Mouse (Mus musculus) telencephalon, adult 2 months (tissue): Measurements from ENCODE around the gene Htra3.

ENCODE experiments used
- DNase-seq: peaks from one replicate; pipeline ENCODE4 v3.0.0-alpha.2; 2011; ENCODE audit warnings: low read depth, low spot score

The Htra3 gene

DNA sequence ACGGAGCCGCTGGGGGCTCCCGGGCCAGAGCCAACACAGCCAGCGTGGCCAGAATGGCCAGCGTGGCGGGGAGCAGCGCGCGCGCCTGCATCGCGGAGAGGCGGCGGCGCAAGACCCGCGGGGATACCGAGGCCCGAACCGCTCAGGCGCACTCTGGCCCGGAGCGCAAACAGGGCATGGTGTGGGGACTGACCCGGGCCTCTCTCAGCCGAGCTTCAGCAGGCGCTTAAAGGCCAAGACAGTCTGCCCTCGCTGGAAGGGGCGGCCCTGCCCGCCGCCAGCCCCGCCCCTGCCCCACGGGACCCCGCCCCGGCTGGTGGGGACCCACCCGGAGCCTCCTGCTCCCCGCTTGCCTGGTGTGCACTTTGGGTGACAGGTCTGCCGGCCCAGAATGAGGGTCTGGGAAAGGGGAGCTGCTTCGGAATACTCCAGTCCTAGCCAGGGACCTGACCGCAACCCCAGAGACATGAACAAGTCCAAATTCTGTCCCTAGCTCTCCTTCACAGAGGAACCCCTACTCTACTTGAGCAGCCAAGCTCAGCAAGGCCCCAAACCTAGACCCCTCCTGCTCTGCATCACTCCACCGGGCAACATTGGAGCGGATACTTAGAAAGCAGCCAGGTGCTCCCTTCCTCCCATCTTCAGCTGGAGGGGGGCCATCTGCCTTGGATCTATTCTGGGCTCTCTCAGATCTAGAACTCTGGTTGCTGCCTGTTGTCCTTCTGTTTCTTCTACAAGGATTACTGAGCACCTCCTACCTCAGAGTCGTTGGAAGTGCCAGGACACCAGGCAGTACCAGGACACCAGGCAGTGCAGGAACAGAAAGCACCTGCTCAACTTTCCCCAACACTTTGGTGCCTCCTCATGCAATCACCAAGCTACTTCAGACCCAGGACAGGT lies at the start of gene Htra3:
Gene Htra3, minus strand, starts transcription at position 527 of the 900 bp plus-strand sequence.
- DNase-seq = peak; percentile 27

DNA sequence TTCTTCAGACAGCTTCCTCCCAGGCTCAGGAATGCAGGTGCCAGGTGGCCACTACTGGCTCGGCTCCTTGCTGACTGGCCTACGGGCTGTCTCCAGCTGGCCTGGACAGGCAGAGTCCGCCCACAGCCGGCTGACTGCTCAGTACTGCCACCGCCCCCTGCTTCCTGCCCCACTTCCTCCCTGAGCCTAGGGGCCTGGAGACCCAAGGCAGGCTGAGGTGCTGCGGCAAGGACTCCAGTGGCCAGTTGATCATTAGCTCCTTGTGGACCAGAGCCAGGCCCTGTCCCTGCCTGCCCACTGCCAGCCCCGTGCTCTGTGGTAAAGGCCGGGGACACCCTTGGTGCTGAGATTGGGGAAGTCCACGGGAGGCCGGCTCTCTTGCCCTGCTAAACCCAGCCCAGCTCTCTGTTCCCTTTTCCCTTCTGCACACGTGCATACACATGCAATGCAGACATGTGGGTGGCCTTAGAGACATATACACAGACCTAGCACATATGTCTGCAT lies 49.4 kb upstream of the Htra3 start:
- no peak for DNase-seq

DNA sequence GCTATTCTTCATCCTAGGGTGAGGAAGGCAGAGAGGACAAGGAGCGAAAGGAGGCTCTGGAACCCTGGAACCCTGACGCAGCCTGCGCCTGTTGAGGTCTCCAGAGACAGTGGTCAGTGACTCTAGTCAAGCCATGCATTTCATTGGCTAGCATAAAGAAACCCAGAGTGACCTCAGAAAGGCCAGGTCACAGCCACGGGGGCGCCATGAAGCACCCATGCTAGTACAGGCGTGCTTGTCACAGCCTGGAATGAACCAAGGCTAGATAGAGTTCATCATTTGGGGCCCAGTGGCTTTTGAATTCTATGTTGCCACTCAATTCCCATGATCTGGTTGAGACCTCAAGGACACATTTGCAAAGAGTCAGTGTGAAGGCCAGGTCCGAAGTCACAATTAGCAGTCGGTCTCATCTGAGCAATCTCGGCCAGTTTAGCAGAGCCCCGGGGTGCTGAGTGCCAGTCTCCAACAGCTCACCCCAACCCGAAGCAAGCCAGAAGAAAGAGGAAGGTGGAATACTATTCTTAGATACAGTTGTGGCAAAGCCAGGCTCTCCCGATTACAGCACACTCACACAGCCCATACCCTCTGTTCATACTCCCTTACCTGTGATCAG lies 48.9 kb upstream of the Htra3 start:
- no peak for DNase-seq

DNA sequence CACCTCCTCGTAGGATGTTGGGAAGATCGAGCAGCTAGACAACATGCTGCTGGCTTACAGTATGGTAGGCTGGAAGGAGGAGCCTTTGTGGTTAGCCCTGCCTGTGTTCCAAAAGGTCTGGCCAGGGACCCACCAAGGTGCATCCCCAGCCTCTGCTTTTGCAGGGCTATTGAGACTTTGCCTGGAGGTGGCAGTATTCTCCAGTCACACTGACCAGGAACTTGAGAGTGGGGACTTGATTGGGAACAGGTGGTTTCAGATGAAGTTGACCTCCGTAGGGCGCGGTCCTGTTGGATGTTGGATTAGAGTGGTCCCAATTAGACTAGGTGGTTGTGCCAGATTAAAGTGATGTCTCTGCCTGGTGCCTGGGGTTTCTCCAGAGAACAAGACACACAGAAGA lies 47.9 kb upstream of the Htra3 start:
- DNase-seq = no peak

DNA sequence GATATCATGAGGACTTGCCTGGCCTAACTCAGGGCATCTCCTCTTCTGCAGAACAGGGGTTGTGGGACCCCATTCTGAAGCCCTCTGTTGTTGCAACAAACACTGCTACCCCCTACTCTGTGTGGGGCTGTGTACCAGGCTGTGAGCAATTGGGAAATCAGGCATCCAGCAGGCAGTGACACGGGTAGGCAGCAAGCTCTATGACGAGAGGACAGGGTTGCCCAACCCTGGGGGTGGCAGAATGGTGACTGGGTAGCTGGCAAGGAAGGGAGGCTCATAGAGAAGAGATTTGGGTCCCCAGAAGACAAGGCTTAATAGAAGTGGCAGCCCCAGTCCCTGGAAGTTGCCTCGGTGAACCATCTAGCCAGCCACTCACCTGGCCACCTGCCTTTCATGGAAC lies 46.3 kb upstream of the Htra3 start:
- DNase-seq = no peak

DNA sequence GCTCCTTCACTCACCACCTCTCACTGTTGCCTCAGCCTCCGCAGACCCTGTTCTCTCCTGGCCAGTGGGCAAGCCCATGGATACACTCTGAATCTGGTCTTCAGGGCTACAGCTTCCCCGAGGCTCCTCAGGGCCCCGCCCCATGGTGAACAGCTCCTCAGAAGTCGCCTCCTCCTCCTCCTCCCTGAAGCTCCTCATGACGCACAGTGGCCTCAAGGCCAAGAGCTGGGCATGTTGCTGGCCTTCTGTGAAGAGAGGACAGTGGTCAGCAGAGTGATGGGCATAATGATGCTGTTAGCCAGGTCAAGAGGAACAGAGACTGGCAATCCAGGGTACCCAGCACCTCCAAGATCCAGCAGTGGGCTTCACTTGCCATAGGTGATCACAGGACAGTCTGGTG lies 44.3 kb upstream of the Htra3 start:
- DNase-seq = no peak

DNA sequence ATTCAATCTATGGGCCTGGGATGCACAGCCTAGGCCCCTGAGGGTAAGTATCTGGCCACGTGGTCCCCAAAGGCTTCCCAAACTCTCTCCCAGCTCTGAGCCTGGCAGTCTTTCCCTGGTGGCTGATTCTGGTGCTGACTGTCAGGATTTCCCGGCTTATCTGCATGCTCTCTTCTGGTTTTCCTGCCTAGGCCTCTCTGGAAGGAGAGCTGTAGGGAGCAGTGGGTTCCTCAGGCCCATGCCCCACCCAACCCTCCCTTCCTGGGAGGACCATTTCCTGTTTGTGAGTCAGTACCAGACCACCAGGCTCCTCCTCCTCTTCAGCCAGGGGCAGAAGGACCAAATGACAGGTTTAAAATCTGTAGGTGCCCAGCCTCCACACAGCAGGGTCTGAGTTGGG lies 43.1 kb upstream of the Htra3 start:
- no peak for DNase-seq

DNA sequence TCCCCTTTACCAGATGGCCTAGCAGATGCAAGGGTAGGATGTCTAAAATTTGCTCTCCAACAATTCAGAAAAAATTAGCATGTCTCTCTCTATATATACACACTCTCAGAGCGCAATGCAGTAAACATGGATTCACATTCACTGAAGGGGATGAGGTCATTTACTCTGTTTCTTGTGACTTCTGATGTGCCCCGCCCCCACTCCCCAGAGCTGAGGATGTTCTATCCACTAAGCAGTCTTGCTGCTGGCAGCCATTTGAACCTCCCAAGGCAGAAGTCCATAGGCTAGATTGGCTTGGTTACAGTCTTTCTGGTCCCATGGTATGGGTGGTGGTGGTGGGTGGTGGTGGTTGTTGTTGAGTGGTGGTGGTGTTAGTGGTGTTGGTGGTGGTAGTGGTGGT lies 42.4 kb upstream of the Htra3 start:
- no peak for DNase-seq

DNA sequence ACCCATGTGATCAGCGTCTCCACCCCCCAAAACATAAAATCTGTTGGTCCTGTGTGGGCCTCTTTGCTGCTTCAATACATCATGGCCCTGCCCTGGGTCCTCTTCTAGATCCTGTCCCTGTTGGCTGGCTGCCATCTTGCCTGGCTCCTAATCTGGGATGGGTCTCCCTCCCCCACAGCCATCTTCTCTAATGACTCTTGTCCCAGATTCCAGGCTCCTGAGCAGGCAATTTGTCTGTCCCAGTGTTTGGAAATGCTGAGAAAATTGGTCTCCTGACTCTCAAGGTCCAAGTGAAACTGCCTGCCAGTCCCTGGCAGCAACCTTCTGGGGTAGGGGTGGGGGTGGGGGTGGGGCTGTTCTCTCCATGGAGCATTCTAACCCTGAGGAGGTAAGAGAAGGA lies 40.3 kb upstream of the Htra3 start:
- DNase-seq = no peak

DNA sequence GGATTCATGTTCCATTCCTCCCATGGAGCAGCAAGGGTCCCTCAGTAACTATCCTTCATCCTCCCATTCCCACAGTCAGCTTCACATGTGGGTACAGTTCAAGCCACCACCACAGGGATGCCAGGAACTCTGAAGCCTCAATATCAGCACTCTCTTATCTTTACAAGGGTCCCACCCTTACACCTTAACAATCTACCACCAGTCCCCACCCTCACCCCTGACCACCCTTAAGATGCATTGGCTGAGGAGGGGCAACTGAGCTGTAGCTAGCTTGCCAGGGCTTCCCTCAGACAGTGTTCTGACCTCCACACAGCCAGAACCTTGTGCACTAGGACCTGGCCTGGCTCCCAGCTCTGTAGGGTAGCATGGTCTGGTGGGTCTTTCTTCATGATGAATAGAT lies 39.8 kb upstream of the Htra3 start:
- DNase-seq = no peak

DNA sequence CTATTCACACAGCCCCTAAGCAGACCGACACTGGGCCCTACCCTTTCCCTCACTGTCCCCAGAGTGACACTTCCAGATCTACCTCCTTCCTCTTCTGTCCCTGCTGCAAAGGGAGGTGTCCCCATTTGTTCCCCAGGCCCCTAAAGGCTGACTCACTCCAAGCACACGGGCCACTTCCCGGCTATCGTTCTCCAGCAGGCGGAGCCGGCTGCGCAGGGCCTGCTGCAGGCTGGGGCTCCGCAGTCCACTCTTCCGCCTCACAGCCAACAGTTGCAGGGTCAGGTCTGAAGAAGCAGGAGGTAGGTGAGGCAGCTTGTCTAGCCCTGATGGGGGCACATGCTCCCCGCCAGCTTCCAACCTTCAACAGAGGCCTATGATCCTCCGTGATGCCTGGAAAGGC lies 39.2 kb upstream of the Htra3 start:
- no peak for DNase-seq

DNA sequence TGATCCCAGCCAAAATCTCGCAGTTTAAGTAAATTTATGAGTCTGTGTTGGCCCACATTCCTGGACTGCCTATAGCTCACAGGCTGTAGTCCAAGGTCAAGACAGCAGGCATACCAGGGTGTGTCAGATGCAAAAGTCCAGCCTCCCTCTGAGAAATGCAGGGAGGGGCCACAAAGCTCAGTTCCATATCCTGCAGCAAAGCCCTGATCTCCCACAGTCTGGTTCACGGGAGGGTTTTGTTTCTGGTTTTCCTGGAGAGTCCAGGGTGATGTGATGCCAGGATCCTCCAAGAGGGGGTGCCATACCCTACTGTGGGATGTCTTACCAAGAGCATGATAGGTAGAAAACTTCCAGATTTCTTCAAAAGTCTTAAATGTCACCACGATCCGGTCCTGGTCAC lies 38.4 kb upstream of the Htra3 start:
- DNase-seq = no peak

DNA sequence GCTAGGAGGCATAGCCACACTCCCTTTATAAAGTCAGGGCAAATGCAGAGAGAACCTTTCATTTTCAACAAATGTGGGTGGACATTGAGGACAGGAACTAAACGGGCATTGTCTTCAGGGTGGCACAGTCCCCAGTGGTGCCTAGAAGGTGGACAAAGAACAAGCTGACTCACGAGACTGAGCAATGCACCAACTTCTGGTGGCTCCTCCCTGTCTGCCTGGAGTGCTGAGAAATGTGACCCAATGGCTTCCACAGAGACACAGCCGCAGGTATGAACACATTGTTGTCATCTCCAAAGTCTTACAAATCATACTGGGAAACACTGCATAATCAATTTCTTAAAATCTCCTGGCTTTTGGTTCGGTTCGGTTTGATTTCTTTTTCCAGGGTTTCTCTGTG lies 37.9 kb upstream of the Htra3 start:
- DNase-seq = no peak

DNA sequence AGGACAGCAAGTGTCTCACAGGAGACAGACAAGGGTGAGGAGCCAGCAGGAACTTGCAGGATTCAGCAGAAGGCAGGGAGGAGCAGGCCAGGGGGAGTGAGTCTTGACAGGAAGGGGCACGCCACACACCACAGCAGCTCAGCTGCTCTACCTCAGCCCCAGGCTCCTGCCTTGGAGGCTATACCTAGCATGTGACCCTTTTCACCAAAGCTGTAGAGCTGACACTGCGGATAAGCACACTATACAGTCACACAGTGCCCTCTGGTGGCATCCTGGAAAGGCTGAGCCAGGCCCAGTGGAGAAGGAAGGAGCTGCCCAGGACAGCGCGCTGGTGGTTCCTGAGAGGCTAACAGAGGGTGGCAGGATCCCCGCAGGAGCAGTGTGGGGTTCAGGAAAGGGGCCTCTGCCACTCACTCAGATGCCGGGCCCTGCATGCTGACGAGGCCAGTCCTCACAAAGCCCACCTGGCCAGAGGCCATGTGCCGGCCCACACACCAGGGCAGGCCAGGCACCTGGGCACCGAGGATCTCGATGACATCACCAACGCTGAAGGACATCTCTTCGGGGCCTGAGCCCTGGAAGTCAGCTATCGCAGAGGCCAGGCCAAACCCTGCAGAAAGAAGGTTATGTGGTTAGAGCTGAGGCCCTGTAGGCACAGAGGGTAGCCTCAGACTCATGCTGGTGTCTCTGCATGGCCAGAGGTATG lies 34.2 kb upstream of the Htra3 start:
- peak; percentile 36 for DNase-seq

DNA sequence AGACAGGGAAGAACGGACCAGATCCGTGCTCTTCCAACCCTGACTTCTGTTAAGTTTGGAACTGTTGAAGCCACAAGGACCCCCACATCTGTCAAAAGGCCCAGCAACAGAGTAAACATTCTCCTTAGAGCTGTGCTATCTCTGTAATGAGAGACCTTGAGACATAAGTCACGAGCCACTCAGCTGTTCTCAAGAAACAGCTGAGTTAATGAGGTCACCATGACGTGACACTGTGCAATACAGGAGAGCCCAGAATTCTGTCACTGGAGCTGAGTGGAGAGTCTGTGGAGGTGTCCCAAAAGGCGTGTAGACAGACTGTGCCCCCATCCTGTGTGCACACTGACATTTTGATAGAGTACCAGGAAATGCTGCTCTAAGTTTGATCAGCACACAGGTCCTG lies 32.9 kb upstream of the Htra3 start:
- no peak for DNase-seq

DNA sequence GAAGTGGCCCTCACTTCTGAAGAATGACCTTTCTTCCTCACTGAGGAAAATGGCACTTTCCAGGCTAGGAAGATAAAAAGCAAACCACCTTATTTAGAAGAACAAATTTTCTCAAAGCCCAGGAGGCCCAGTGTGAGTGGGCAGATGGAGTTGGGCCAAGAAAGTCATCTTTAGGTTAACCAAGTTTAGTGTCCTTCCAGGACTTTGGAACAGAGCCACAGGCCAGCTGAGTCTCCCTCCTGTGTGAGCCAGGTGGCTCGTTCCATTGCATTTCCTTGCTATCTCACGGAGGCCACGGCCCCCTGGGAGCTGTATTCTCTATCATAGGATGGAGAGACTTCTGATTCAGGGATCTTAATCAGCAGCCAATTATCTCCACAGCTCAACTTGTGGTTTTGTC lies 31.3 kb upstream of the Htra3 start:
- DNase-seq = no peak

DNA sequence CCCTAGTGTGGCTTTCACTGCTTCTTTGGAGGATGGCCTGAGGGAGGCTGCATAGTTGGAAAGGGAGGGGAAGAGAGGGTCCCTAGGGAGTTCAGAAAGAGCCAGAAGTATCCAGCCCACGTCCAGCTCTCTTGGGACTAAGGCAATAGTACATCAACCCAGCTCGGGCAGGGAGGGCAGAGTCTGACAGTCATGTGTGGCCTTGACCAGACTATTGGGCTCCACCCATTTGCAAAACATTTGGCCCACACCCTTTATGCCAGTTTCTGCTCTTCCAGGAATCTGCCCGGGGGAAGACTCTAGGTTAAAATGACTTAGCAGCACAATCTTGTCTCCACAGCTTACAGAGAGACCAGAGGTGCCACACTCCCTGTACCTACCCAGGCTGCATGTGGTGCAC lies 30.9 kb upstream of the Htra3 start:
- no peak for DNase-seq

DNA sequence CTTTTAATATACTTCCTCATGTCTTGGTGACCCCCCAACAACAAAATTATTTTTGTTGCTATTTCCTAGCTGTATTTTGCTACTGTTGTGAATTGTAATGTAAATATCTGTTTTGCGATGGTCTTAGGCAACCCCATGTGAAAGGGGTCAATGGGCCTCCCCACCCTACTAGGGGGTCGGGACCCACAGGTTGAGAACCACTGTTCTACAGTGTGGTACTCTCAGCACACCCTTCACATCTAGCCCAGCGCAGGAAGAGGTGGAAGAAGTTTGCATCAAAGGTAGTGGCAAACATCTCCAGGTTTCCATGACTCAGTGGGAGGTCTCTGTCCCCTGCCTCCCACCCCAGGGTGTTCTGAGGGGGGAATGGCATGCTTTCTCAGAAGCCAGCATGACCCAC lies 25.8 kb upstream of the Htra3 start:
- DNase-seq = no peak

DNA sequence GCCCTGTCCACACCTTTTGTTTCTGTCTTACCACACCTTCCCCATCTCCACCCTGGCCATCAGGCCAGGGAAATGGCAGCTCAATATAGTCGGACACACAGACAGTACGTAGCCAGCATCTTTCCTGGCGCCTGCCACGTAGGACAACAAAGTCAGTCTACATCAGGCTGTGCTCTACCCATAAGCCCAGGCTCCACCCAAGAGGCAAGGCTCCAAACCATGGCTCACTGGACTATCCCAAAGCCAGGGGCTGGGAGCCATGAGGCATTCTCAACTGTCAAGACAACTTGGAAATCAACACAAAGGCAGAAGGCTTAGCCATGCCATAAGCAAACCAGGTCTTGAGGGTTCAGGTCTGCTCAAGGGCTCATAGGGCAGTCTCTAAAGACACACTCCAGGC lies 24.2 kb upstream of the Htra3 start:
- no peak for DNase-seq

DNA sequence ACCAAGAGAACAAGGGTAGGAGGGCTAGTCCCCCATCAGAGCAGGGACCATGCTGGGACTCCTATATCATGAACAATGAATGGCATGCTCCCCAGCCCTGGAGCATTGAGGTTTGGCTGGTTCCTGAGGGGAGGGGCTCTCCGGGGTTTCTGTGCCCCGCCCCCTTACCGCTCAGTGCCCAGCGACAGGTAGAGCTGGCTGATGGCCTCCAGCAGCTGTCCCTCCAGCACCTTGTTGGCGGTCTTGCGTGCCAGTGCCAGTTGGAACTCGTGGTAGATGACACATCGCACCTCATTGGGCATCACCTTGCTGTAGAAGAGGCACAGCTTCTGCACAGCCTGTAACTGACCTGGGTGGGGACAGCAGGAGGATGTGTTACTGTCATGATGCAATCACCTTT lies 23.6 kb upstream of the Htra3 start:
- DNase-seq = no peak

DNA sequence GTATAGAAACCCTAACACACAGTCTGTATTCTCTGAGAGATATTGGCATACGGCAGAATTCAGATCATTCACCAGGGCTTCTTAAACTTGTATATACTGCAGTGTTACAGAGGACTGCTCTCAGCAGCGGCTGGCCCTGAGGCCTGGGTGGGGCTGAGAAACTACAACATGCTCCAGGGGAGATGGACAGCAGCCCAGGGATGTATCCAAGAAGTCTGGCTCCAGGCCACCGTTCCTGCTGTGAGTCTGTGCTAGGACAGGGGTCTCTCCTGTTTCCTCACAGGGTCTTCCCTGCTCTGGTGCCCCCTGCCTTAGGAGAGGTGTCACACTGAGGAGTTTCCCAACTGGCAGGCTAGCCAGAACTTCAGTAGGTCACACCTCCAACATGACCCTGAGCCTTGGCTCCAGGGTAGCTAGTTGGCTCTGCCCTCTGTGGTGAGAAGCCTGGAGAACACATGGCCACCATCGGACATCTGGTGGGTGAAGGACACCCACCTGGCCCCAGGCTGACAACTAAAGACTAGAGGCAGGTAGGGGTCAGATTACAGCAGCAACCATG lies 23.1 kb upstream of the Htra3 start:
- no peak for DNase-seq

DNA sequence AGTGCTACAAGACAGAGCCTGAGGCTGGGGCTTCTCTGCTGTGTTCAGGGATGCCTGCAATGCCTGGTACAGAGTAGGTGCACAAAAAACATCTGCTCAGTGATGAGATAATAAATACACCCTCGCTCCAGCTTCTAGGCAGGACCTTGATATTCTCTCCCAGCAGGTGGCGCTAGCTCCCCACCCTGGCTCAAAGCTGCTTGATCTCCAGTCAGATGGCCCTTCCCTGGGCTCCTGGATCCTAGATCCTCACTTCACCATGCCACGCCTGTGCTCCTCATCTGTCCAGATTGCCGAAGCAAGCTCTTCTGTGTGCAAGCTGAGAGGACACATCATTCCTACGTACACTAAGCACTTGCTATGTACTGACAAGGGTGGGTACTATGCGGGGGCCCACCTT lies 21.5 kb upstream of the Htra3 start:
- no peak for DNase-seq
